Mouse (Mus musculus) brain, embryonic 14.5 days (tissue): ENCODE results near the gene Map4k4. TPM values are rescaled to one million over a fixed set of nuclear protein-coding genes. Genes with fewer than 3 reads are reported as not detected.
A peak's percentile ranks its signal among the peaks of the same experiment; 100 is the strongest.

Experiments used
- DNase-seq: peaks from one replicate; pipeline ENCODE4 v3.0.0-alpha.2; 2011; ENCODE audit warnings: low read depth
- CTCF ChIP-seq: fragments of 200-500 bp; IDR thresholded peaks from 2 replicates; pipeline ENCODE4 v1.5.1; 2012; ENCODE audit warnings: inconsistent platforms, mild to moderate bottlenecking, moderate library complexity, borderline replicate concordance; ENCODE audit not compliant: insufficient read depth, insufficient read length; ENCODE audit errors: extremely low read depth
- POLR2A ChIP-seq: fragments of 200-500 bp; IDR thresholded peaks from 2 replicates; pipeline ENCODE4 v1.6.1; 2012; ENCODE audit warnings: mild to moderate bottlenecking, inconsistent platforms, borderline replicate concordance; ENCODE audit not compliant: poor library complexity, insufficient read depth, insufficient read length, severe bottlenecking; ENCODE audit errors: extremely low read depth
- polyA plus RNA-seq: library from polyadenylated mRNA; depleted of rRNA; stranded (reverse); fragments of >200 nt; gene quantifications from 2 replicates; pipeline ENCODE4 v1.2.3, GENCODE M21; 2012

Map4k4 gene
- polyA plus RNA-seq, 1 experiment: 424 TPM

DNA sequence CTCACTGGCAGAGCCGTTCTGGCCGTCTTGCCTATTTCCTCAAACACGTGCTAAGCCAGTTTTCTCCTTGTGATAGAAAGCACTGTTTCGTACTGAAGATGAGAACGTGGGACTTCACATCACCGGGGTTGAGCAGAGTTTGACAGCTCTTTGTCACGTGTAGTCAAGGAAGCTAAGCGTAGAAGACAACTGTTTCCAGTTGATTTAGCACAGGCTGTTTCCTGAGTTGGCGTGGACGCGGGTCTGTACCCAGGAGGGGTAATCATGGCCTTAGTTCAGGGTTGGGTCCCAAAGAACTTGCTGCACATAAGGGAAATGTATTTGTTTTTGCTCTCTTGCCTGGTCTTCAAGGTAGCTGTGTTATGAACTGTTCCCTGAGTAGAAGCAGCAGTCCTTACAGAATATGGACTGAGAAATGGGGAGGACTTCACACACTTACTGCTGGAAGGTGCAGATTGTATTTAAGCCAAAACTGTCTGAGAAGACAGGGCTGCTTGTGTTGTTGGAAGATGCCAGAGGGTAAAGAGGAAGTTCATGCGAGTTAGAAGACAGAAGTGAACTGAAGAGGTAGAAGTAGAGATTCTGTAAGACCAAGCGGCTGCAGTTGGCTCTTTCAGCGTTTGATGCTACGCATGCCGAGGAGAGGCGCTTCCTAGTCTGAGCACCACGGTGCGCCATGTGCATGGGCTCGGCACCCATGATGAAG is 78.2 kb downstream of the Map4k4 start:
- no peak for DNase-seq
- no peak for TF ChIP-seq CTCF
- TF ChIP-seq POLR2A: no peak

DNA sequence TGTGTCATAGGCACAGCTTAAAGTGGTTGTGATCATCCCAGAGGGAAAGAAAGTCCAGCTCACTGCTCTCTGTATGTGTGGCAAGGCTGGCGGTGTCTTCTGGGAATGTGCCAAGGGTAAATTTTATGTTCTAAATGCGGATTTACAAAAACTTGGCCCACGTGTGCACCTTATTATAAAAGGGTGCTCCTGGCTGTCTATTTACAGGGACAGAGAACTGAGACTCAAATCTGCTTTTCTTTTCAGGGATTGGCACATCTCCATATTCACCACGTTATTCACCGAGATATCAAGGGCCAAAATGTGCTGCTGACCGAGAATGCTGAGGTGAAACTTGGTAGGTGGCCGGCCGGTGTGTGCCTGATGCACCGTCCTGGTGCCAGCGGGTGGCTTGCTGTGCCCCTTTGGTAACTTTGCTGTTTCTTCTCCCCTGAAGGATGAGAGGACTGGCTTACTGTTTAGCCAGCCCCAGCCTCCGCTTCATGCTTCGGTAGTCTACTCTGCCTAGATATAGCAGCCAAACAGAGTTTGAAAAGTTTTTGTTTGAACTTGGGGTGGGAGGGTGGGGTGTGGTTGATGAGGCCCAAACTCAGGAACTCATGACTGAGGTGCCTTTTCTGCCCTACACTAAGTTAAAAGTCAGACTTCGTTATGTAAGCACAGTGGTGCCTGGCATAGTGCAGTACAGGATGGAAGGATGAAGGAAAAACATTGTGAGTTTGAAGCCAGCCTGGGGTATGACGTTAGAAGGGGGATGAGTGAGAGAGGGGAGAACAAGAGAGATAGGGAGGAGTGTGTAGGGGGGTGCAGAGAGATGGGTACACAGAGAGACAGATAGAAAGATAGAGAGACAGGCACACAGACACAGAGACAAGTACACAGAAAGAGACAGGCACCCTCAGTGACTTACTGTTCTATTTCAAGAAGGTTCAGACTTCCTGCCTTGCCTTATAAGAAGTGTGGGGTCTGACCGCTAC is 79.9 kb downstream of the Map4k4 start:
- DNase-seq: peak; percentile 55
- TF ChIP-seq POLR2A (no peak), CTCF (no peak)

DNA sequence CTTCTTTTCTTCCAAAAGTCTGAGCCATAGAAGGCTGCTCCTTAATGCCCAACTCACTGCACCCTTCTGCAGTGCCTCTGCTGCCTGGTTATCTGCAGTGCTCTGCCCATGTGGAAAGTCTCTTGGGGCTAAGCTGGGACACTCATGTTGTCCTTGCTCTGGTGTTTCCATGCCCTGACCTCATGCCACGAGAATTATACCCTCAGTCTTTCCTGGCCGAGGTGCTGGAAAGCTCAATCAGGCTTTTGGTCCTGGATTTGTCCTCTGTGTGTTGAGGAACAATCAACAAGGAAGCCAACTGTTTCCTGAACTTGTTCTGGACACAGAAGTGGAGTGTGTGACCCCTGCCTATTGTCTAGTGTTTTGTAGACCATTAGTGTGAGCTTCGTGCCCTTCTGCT is 81.3 kb downstream of the Map4k4 start:
- no peak for DNase-seq
- no peak for TF ChIP-seq CTCF
- TF ChIP-seq POLR2A: no peak

GRCm38 (mm10) chr1:39982727-39983487 is 82.2 kb downstream of the Map4k4 start:
- DNase-seq: peak; percentile 33
- TF ChIP-seq CTCF (no peak), POLR2A (no peak)

- TF ChIP-seq CTCF (no peak), POLR2A (no peak)
- DNase-seq: no peak
Measured at GRCm38 (mm10) chr1:39984331-39984730, 83.6 kb downstream of the Map4k4 start.

GRCm38 (mm10) chr1:39986820-39987219 is 86.1 kb downstream of the Map4k4 start:
- no peak for TF ChIP-seq CTCF
- TF ChIP-seq POLR2A: no peak
- DNase-seq: no peak

- no peak for DNase-seq
- TF ChIP-seq CTCF (no peak), POLR2A (no peak)
Measured at GRCm38 (mm10) chr1:39988841-39989240, 88.1 kb downstream of the Map4k4 start.

DNA sequence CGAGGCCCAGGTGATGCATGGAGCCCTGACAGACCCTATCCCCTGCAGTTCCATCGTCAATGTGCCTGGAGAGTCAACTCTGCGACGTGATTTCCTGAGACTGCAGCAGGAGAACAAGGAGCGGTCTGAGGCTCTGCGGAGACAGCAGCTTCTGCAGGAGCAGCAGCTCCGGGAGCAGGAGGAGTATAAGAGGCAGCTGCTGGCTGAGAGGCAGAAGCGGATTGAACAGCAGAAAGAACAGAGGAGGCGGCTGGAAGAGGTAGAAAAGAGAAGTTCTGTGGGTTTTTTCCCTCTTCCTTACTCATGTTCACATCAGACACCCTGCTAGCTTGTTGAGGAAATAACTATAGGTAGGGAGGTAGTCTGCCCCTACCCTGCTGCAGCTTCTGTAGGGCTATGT is 89.3 kb downstream of the Map4k4 start:
- TF ChIP-seq CTCF (no peak), POLR2A (no peak)
- DNase-seq: no peak

DNA sequence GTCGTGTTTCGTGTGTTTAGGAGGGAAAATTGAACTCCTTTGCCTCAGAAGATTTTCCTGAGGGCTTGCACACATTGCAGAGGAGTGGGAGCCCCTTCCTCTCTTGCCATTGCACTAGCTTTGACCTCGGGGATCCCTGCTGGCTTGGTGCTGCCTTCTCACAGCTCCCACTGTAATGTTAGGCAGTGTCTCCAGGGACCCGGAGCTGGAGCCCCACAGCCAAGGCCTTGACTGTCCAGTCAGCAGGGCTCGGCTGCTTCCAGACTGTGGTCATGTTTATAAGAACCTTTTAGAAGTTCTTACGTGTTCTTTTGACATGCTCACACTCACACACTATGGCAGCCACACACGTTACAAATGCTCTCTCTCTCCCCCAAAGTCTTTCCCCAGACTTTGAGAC is 93.2 kb downstream of the Map4k4 start:
- DNase-seq: no peak
- TF ChIP-seq POLR2A: no peak
- TF ChIP-seq CTCF: no peak

DNA sequence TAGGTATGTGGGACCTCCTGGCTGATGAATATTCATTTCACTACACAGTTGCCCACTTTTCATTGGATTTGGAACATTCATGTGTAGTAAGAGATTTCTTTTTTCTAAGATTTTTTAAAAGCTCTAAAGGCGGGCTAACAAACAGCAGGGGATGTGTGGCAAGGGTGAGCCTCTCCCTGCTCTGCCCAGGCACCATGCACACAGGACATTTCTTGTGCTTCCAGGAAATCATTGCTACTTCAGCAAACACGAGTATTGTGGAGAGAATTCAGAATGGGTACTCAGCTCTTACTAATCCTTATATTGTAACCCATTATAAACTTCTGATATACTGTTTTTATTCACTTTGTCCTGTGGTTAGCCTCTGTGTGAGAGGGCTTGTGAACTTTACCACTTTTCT is 94.9 kb downstream of the Map4k4 start:
- no peak for TF ChIP-seq POLR2A
- TF ChIP-seq CTCF: no peak
- DNase-seq: no peak

GRCm38 (mm10) chr1:40000476-40000875 is 99.8 kb downstream of the Map4k4 start:
- no peak for TF ChIP-seq POLR2A
- no peak for TF ChIP-seq CTCF
- no peak for DNase-seq
